Mouse (Mus musculus) brain, embryonic 14.5 days (tissue): ENCODE data around the gene Prkag2.

Source experiments
- CTCF ChIP-seq: fragments of 200-500 bp; IDR thresholded peaks from 2 replicates; pipeline ENCODE4 v1.5.1; 2012; ENCODE audit warnings: inconsistent platforms, mild to moderate bottlenecking, moderate library complexity, borderline replicate concordance; ENCODE audit not compliant: insufficient read depth, insufficient read length; ENCODE audit errors: extremely low read depth
- POLR2A ChIP-seq: fragments of 200-500 bp; IDR thresholded peaks from 2 replicates; pipeline ENCODE4 v1.6.1; 2012; ENCODE audit warnings: mild to moderate bottlenecking, inconsistent platforms, borderline replicate concordance; ENCODE audit not compliant: poor library complexity, insufficient read depth, insufficient read length, severe bottlenecking; ENCODE audit errors: extremely low read depth

- TF ChIP-seq CTCF (no peak), POLR2A (no peak)
Measured at GRCm38 (mm10) chr5:24871276-24871675, 229.2 kb downstream of the Prkag2 start.
